Mouse (Mus musculus): Measurements from ENCODE around the gene Lingo3.

The Lingo3 gene

DNA sequence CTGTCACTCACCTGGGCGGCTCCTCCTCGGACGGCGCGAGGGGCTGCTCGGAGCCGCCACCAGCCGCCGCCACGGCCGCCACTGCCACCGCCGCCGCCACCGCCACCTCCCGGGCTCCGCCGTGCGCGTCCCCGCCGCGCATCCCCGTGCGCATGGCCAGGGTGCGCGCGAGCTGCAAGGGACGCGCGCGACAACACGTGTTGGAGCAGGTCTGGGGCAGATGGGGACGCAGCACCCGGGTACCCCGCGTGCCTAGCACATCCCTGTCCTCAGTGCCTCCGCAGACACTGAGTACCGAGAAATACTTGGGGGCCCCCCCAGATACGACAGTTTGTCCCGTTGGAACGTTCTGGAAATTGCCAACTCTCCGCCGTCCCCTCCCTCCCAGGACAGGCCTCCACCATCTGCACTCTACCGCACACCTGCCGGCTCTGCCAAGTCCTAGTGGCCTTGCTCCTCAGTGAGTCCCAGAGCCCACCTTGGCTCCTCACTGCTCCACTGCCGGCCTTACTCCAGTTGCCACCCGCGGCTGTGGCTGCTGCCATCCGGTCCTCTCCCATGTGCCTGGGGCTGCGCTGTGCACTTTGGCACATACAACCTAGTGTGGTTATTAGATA, at the start of gene Lingo3:
Gene Lingo3, minus strand, starts transcription at position 109 of the 617 bp plus-strand sequence.
- DNase-seq (ENCODE audit: low spot score in 2 of 2), result no peak

- no peak for DNase-seq (ENCODE audit: low spot score in 2 of 2)
These were observed 43.3 kb upstream of the Lingo3 start for GRCm38 (mm10) chr10:80887181-80887580.

GRCm38 (mm10) chr10:80881301-80881700, 37.5 kb upstream of the Lingo3 start:
- DNase-seq (ENCODE audit: low spot score in 2 of 2), result peak; percentile 91 to 92

GRCm38 (mm10) chr10:80880901-80881300, 37.1 kb upstream of the Lingo3 start:
- no peak for DNase-seq (ENCODE audit: low spot score in 2 of 2)

GRCm38 (mm10) chr10:80880131-80880641, 36.3 kb upstream of the Lingo3 start:
- DNase-seq (ENCODE audit: low spot score in 2 of 2), result peak; percentile 82 to 90

GRCm38 (mm10) chr10:80876594-80876993, 32.8 kb upstream of the Lingo3 start:
- DNase-seq (ENCODE audit: low spot score in 2 of 2), result no peak

GRCm38 (mm10) chr10:80876028-80876427, 32.2 kb upstream of the Lingo3 start:
- peak; percentile 69 to 84 for DNase-seq (ENCODE audit: low spot score in 2 of 2)

DNA sequence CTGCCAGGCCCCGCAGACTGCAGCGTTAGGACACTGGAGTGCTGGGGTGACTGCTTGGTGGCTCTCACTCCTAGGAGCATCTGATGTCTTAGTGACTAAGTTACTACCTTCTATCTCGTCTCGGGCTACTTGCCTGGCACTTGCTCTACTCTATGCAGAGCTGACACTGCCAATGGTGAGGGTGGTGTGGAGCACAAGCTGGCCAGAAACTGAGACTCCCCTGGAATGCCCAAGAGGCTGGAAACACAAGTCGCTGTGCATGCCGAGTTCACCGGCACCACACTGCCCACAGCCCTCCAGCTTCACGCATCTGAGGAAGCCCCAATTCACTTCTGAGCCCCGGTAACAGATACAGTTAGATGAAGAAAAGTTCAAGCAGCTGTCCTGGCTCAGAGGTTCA, 30.2 kb upstream of the Lingo3 start:
- no peak for DNase-seq (ENCODE audit: low spot score in 2 of 2)

- peak in 1 of 2 experiments; percentile 22 for DNase-seq (ENCODE audit: low spot score in 2 of 2)
These were observed 27.7 kb upstream of the Lingo3 start, which contains the start of gene Tmprss9 for GRCm38 (mm10) chr10:80871581-80871980. Gene Tmprss9, plus strand, starts transcription at chr10:80871848.

DNA sequence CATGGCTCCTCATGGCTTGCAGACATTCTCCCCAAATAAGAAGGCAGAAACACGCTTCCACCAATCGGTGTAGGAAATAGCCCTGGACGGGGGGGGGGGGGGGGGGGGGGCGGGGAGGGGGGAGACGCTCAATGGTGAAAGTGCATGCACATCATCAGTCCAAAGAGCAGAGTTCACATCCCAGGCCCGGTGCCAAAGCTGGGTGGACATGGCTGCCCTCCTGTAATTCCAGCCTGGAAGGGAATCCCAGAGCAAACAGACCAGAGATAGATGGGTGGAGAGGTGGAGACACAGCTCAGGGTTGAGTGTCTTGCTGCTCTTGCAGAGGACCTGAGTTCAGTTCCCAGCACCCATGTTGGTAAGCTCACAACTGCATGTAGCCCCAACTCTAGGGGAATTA, 27.2 kb upstream of the Lingo3 start:
- DNase-seq (ENCODE audit: low spot score in 2 of 2), result peak in 1 of 2 experiments; percentile 19

DNA sequence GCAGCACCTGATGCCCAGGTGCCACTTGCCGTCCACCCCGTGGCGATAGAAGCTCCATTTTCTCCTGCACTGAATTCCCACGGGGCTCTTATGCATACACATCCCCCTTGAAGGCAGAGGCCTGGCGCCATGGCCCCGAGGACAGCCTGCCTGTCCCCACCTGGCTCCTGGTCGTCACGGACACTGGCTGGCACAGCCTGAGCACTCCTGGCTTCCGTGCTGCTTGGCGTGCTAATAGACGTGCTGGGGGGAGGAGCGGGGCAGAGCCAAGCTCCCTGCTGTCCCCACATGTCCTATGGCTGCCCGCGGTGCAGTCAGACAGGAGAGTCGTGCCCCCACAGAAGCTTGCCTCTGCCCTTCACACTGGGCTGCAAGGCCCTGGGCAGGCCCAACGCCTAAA, 20.6 kb upstream of the Lingo3 start:
- DNase-seq (ENCODE audit: low spot score in 2 of 2), result no peak

GRCm38 (mm10) chr10:80862305-80862704, 18.5 kb upstream of the Lingo3 start:
- no peak for DNase-seq (ENCODE audit: low spot score in 2 of 2)

DNA sequence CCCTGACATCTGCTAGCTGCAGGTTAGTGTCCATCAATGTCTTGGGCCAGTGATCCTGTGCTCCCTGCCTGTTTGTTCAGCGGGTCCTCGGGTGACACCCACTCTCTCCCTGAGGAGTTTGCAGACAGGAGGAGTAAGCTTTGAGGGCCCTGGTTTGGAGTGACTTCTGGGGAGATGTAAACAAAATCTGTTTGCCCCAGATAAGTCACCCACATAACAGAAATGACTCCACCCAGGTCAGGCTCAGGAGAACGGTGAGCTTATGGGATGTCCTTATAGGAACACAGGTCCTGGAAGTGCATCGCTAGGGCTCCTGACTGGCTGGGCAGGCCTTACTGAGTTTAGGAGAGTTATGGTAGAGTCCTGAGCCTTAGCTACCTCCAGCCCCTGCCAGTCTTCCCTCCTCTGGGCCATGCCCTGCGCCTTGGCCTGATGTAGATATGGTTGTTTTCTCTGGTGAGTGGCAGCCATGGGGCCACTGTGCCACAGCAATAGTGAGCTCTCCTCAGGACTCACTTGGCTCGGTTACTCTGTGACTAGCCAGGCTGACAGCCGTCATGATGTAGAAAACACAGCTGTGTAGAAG, 14.6 kb upstream of the Lingo3 start:
- DNase-seq (ENCODE audit: low spot score in 2 of 2), result peak; percentile 76 to 80

GRCm38 (mm10) chr10:80857848-80858247, 14.0 kb upstream of the Lingo3 start:
- peak; percentile 65 to 69 for DNase-seq (ENCODE audit: low spot score in 2 of 2)

DNA sequence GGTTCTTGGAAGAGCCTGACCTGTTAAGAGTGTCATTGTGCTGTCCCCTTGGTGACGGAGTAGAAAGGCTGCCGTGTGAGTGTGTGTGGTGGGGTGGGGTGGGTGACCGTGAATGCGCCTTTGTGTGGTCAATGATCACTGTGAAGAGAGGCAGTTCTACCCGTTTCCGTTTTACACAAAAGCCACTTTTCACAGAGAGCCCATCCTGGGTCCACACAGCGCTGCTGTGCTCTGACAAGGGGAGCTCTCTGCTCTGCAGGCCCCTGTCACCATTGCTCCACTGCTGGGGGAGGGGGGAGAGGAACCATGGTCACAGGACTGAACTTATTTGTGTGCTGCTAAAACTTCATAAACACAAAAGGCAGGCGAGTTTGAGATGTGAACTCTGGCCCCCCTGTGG, 13.5 kb upstream of the Lingo3 start:
- peak; percentile 57 to 58 for DNase-seq (ENCODE audit: low spot score in 2 of 2)

DNA sequence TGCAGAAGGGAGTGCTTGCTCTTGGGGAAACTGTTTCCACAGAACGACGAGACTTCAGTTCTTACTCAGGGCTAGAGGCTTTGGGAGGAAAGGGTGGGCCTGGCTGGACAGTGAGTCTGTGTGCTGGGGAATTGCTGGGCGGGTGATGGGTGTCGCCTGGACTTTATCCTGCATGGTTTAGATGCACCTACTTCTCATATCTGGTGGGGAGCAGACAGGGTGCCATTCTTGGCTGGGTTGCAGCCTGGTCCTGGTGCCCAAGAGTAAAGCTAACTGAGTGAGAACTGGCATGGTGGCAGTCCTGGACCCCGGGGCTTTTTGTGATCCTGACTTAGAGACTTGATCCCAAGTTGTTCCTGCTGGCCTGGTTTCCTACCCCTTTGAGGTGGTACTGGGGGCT, 13.1 kb upstream of the Lingo3 start:
- DNase-seq (ENCODE audit: low spot score in 2 of 2), result peak; percentile 71 to 82

GRCm38 (mm10) chr10:80856267-80856666, 12.4 kb upstream of the Lingo3 start:
- peak; percentile 58 to 60 for DNase-seq (ENCODE audit: low spot score in 2 of 2)

GRCm38 (mm10) chr10:80855749-80856073, 11.9 kb upstream of the Lingo3 start:
- DNase-seq (ENCODE audit: low spot score in 2 of 2), result peak; percentile 59 to 73

DNA sequence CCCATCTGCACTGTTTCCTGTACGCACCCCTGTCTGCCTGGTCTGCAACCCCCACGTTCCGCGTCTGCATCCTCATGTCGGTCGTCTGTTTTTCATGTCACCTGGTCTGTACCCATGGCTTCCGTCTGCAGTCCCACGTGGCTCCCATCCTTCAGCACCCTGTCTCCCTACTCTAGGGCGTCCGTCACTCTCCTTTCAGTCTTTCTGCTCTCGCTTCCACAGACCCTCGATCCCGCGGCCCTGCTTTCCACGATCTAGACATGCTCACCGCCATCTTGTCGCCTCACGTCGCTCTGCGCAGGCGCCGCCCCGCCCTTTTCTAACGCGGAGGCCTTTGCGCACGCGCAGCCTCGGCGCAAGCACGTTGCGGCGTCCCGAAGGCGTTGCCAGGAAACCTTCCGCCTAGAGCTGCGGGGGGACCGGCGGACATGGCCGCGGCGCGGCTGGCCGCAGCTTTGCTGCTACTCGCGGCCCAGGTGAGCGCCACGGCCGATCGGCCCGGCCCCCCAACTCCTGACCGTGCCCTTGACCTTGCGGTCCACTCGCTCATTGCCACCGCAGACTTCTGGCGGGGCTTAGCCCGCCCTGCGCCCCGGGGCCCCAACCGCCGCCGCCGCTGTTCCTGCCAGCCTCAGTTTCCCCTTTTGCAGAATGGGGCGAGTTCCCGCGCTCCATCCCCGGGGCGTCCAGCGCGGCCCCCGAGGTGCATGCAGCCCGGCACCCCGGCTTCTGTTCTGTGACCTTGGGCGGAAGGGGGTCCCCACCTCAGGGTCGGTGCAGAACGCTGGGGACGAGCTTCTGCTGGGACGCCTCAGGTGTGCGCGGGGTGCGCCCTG, 11.3 kb upstream of the Lingo3 start, which contains the start of the genes Lsm7 and Sppl2b:
Gene Lsm7, minus strand, starts transcription at position 297 of the 836 bp plus-strand sequence.
Gene Sppl2b, plus strand, starts transcription at position 363 of the 836 bp plus-strand sequence.
- peak; percentile 98 for DNase-seq (ENCODE audit: low spot score in 2 of 2)

- DNase-seq (ENCODE audit: low spot score in 2 of 2), result peak in 1 of 2 experiments; percentile 82
These were observed 4.7 kb upstream of the Lingo3 start for GRCm38 (mm10) chr10:80848571-80848970.

GRCm38 (mm10) chr10:80845732-80846131, 1.9 kb upstream of the Lingo3 start:
- no peak for DNase-seq (ENCODE audit: low spot score in 2 of 2)

DNA sequence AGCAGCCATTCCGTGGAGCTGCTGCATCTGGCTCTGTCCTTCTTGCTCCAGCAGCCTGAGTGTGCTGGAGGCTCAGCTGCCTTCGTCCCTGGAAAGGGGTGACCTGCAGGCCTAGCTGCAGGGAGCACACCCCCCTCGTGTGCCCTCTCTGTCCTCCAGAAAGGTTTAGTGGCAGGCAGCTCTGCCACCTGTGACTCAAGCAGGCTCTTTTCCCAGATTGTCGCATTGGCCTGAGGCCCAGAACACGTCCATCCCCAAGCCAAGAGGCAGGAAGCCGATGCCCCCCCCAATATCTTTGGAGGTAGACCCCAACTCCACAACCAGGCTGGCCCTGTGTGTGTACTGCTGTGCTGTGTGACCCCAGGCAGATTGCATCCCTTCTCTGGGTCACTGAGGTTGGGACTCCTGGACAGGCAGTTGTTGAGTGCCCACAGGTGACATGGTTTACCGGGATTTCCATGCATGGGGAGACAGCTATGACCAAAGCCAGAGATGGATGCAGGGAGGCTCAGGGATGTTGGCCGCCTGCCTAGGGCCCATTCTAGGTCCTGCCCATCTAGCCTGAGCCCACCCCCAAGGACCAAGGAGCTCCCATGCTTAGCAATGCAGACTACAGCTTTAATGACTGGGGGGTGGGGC, 1.3 kb upstream of the Lingo3 start:
- no peak for DNase-seq (ENCODE audit: low spot score in 2 of 2)

All from spleen, postnatal 10 days (tissue).